Mouse (Mus musculus) adrenal gland (tissue): ENCODE measurements around the gene Adad2.

Experiments used
- intact Hi-C: fragments of 180-260 bp; cut with DNase I; formaldehyde crosslinking; loops from one replicate; pipeline ENCODE4 v1.15.1; 2025
- long read RNA-seq, 2 experiments: library from polyadenylated mRNA; unstranded; transcript quantifications; one replicate each; pipeline ENCODE4 v2.0.0; 2020; ENCODE audit warnings: borderline replicate concordance in 1 of 2; ENCODE audit not compliant: insufficient replicate concordance in 1 of 2

Adad2 gene
- long read RNA-seq, experiment 1 = 0 reads
- long read RNA-seq, experiment 2 = 0 reads

- intact Hi-C loops = no loop called here
Measured at GRCm38 (mm10) chr8:119612471-119612870, at the start of gene Adad2. Adad2 (plus strand) TSS chr8:119612747.

- intact Hi-C loops = no loop called here
Measured at GRCm38 (mm10) chr8:119563849-119564251, 48.7 kb upstream of the Adad2 start.

- intact Hi-C loops = no loop called here
Measured at GRCm38 (mm10) chr8:119566367-119566766, 46.2 kb upstream of the Adad2 start.

GRCm38 (mm10) chr8:119568251-119568650, 44.3 kb upstream of the Adad2 start:
- intact Hi-C loops = no loop called here

- intact Hi-C loops = no loop called here
Measured at GRCm38 (mm10) chr8:119568951-119569350, 43.6 kb upstream of the Adad2 start.

GRCm38 (mm10) chr8:119569881-119570280, 42.7 kb upstream of the Adad2 start:
- intact Hi-C loops = no loop called here

- intact Hi-C loops = no loop called here
Measured at GRCm38 (mm10) chr8:119571135-119571534, 41.4 kb upstream of the Adad2 start.

GRCm38 (mm10) chr8:119572411-119572810, 40.1 kb upstream of the Adad2 start:
- intact Hi-C loops = no loop called here

- intact Hi-C loops = no loop called here
Measured at GRCm38 (mm10) chr8:119574437-119575365, 37.8 kb upstream of the Adad2 start, which contains the start of the genes Hsdl1 and Dnaaf1. Hsdl1 (minus strand) TSS chr8:119575183. Dnaaf1 (plus strand) TSS chr8:119575235.

GRCm38 (mm10) chr8:119575366-119575726, 37.2 kb upstream of the Adad2 start:
- intact Hi-C loops = no loop called here

- intact Hi-C loops = no loop called here
Measured at GRCm38 (mm10) chr8:119579096-119579495, 33.5 kb upstream of the Adad2 start.

- intact Hi-C loops = no loop called here
Measured at GRCm38 (mm10) chr8:119580441-119581161, 31.9 kb upstream of the Adad2 start.

GRCm38 (mm10) chr8:119585901-119586300, 26.6 kb upstream of the Adad2 start:
- intact Hi-C loops = loop anchor here (5.0 kb wide), 1 partner anchor 91 kb away; no protein-coding TSS in a partner anchor

- intact Hi-C loops = loop anchor here (5.0 kb wide), 1 partner anchor 89 kb away; no protein-coding TSS in a partner anchor
Measured at GRCm38 (mm10) chr8:119588321-119588720, 24.2 kb upstream of the Adad2 start.

GRCm38 (mm10) chr8:119588844-119589243, 23.7 kb upstream of the Adad2 start:
- intact Hi-C loops = loop anchor here (5.0 kb wide), 1 partner anchor 88 kb away; no protein-coding TSS in a partner anchor

- intact Hi-C loops = no loop called here
Measured at GRCm38 (mm10) chr8:119590348-119590747, 22.2 kb upstream of the Adad2 start.

GRCm38 (mm10) chr8:119591456-119591855, 21.1 kb upstream of the Adad2 start:
- intact Hi-C loops = no loop called here

- intact Hi-C loops = loop anchor here (5.0 to 10.0 kb wide), 2 partner anchors 156 to 189 kb away; partner anchors contain the start of gene Necab2
Measured at GRCm38 (mm10) chr8:119603771-119604170, 8.8 kb upstream of the Adad2 start.

- intact Hi-C loops = loop anchor here (5.0 to 10.0 kb wide), 2 partner anchors 157 to 190 kb away; partner anchors contain the start of gene Necab2
Measured at GRCm38 (mm10) chr8:119604398-119604803, 8.1 kb upstream of the Adad2 start.

- intact Hi-C loops = loop anchor here (5.0 to 10.0 kb wide), 2 partner anchors 158 to 190 kb away; partner anchors contain the start of gene Necab2
Measured at GRCm38 (mm10) chr8:119604996-119605395, 7.6 kb upstream of the Adad2 start, which contains the start of gene Taf1c. Taf1c (minus strand) TSS chr8:119605222.

GRCm38 (mm10) chr8:119606224-119606623, 6.3 kb upstream of the Adad2 start:
- intact Hi-C loops = loop anchor here (10.0 kb wide), 1 partner anchor 191 kb away; no protein-coding TSS in a partner anchor
